Mouse (Mus musculus) cortical plate, adult 2 months (tissue): ENCODE results near the gene Rad54l2. TPM values are rescaled to one million over a fixed set of nuclear protein-coding genes. Genes with fewer than 3 reads are reported as not detected.
A peak's percentile ranks its signal among the peaks of the same experiment; 100 is the strongest.

Source experiments
- H3K27ac ChIP-seq: fragments of 200-500 bp; 2 replicates; pipeline ENCODE4 v1.5.1; 2012; ENCODE audit warnings: low read length, control low read depth, inconsistent platforms; ENCODE audit not compliant: insufficient read depth
- H3K4me1 ChIP-seq: fragments of 200-500 bp; 2 replicates; pipeline ENCODE4 v1.6.1; 2011; ENCODE audit warnings: low read length; ENCODE audit not compliant: control insufficient read depth, insufficient read depth
- H3K4me3 ChIP-seq: fragments of 200-500 bp; 2 replicates; pipeline ENCODE4 v1.5.1; 2011; ENCODE audit warnings: mild to moderate bottlenecking, low read length, control low read depth; ENCODE audit not compliant: insufficient read depth
- CTCF ChIP-seq: fragments of 200-500 bp; IDR thresholded peaks from 2 replicates; pipeline ENCODE4 v1.5.1; 2011; ENCODE audit warnings: mild to moderate bottlenecking, control low read depth, low read length; ENCODE audit not compliant: insufficient read depth; ENCODE audit errors: extremely low read depth
- POLR2A ChIP-seq: fragments of 200-500 bp; IDR thresholded peaks from 2 replicates; pipeline ENCODE4 v1.6.1; 2011; ENCODE audit warnings: mild to moderate bottlenecking, low read length, control low read depth; ENCODE audit not compliant: insufficient read depth; ENCODE audit errors: extremely low read depth
- polyA plus RNA-seq: library from polyadenylated mRNA; depleted of rRNA; stranded (reverse); fragments of >200 nt; gene quantifications from 2 replicates; pipeline ENCODE4 v1.2.3, GENCODE M21; 2012; rRNA removed

The Rad54l2 gene
- 7.2 and 7.6 TPM in 2 replicates for polyA plus RNA-seq

GRCm38 (mm10) chr9:106788812-106789321 lies at the start of gene Rad54l2:
Gene Rad54l2, minus strand, starts transcription at chr9:106789194.
- Histone ChIP-seq H3K4me1 (peaks cover 5% of the 10 kb centered on the region), H3K4me3 (peak within 1 kb of the TSS; percentile 78), H3K27ac (peak within 1 kb of the TSS; percentile 68; the same call in 1 of the 2 replicates)
- no peak for TF ChIP-seq POLR2A
- TF ChIP-seq CTCF: no peak

- TF ChIP-seq POLR2A: no peak
- TF ChIP-seq CTCF: no peak
- peak overlapping the region; percentile 47 for H3K4me3 ChIP-seq
- H3K27ac ChIP-seq: no peak overlapping the region
- H3K4me1 ChIP-seq: no peaks in the 10 kb centered on the region
Measured at GRCm38 (mm10) chr9:106822381-106823104, 33.5 kb upstream of the Rad54l2 start.

- H3K4me1 ChIP-seq: no peaks in the 10 kb centered on the region
- no peak within 1 kb of the TSS for H3K27ac ChIP-seq
- peak; percentile 51; the same call in 1 of the 2 replicates for TF ChIP-seq POLR2A
- TF ChIP-seq CTCF: no peak
- peak within 1 kb of the TSS; percentile 47 for H3K4me3 ChIP-seq
Measured at GRCm38 (mm10) chr9:106821618-106822380, 32.8 kb upstream of the Rad54l2 start, which contains the start of gene Dcaf1. Gene Dcaf1, plus strand, starts transcription at chr9:106821874.

- TF ChIP-seq CTCF: no peak
- TF ChIP-seq POLR2A: no peak
- Histone ChIP-seq H3K27ac (no peak overlapping the region), H3K4me3 (peak overlapping the region; percentile 47), H3K4me1 (no peaks in the 10 kb centered on the region)
Measured at GRCm38 (mm10) chr9:106821050-106821617, 32.1 kb upstream of the Rad54l2 start.

- Histone ChIP-seq H3K27ac (no peak overlapping the region), H3K4me1 (no peaks in the 10 kb centered on the region), H3K4me3 (no peak overlapping the region)
- TF ChIP-seq CTCF (peak; percentile 42), POLR2A (no peak)
Measured at GRCm38 (mm10) chr9:106819201-106819600, 30.2 kb upstream of the Rad54l2 start.

GRCm38 (mm10) chr9:106818191-106818590 lies 29.2 kb upstream of the Rad54l2 start:
- Histone ChIP-seq H3K4me3 (no peak overlapping the region), H3K27ac (no peak overlapping the region), H3K4me1 (no peaks in the 10 kb centered on the region)
- no peak for TF ChIP-seq CTCF
- TF ChIP-seq POLR2A: no peak

- Histone ChIP-seq H3K4me1 (no peaks in the 10 kb centered on the region), H3K4me3 (no peak overlapping the region), H3K27ac (no peak overlapping the region)
- TF ChIP-seq POLR2A (no peak), CTCF (no peak)
Measured at GRCm38 (mm10) chr9:106806503-106806902, 17.5 kb upstream of the Rad54l2 start.

GRCm38 (mm10) chr9:106790831-106791230 lies 1.8 kb upstream of the Rad54l2 start:
- H3K4me3 ChIP-seq: no peak overlapping the region
- TF ChIP-seq POLR2A (no peak), CTCF (no peak)
- H3K4me1 ChIP-seq: peaks cover 5% of the 10 kb centered on the region
- no peak overlapping the region for H3K27ac ChIP-seq

GRCm38 (mm10) chr9:106789363-106789762 lies 369 bp upstream of the Rad54l2 start:
- Histone ChIP-seq H3K4me1 (peaks cover 5% of the 10 kb centered on the region), H3K4me3 (peak overlapping the region; percentile 78), H3K27ac (no peak overlapping the region)
- no peak for TF ChIP-seq POLR2A
- TF ChIP-seq CTCF: no peak

- H3K27ac ChIP-seq: no peak overlapping the region; the same call in 1 of the 2 replicates
- H3K4me3 ChIP-seq: peak overlapping the region; percentile 78
- TF ChIP-seq CTCF (no peak), POLR2A (no peak)
- H3K4me1 ChIP-seq: peaks cover 5% of the 10 kb centered on the region
Measured at GRCm38 (mm10) chr9:106787979-106788811, 799 bp downstream of the Rad54l2 start.
